Comparison of ENCODE assay signal across 19 mouse cellular contexts in genomic region chr5:36677907-36678306, GRCm38 (mm10). TPM values are rescaled to one million over a fixed set of nuclear protein-coding genes. Genes with fewer than 3 reads are reported as not detected.
DNase-seq lines count a peak whose midpoint lies in the region; ATAC-seq and TF ChIP-seq lines count a peak whose summit lies in the region.
"Had no signal": no experiment of that assay in that cellular context is flagged by ENCODE, and none has a peak within 500 bp of the region (broad histone marks: within the 10 kb centered on the region; RNA-seq: fewer than 3 reads in every experiment).

No protein-coding gene starts in this region.

- no peak for DNase-seq in kidney, adult 8-10 months
- DNase-seq in MEL (ENCODE audit: low read depth, low spot score) = peak; percentile 62
- DNase-seq in liver, embryonic 14.5 days (ENCODE audit: low read depth in 3 of 3, low spot score in 3 of 3) = no peak
- no peak for DNase-seq in frontal cortex, postnatal 10 days (ENCODE audit: low spot score in 2 of 2)
- DNase-seq: adrenal gland, adult 8-10 months; adrenal gland, postnatal 36 days; cerebellum, adult 2 months; cerebellum, postnatal 10 days; gastrocnemius, adult 2 months; gastrocnemius, postnatal 25 days; heart, adult 18-20 months had no signal

- peaks cover 33% of the 10 kb centered on the region for H3K4me1 ChIP-seq in kidney, embryonic 15.5 days
- peaks cover 27 to 29% of the 10 kb centered on the region in 2 experiments for H3K4me1 ChIP-seq in MEL (ENCODE audit: control insufficient read depth in 1 of 2, insufficient read depth in 2 of 2, low read length in 2 of 2)
- H3K4me1 ChIP-seq in liver, embryonic 14.5 days (replicated peaks; ENCODE audit: control insufficient read depth in 2 of 2, insufficient read depth in 2 of 2, low read length in 1 of 2) = peaks cover 20 to 33% of the 10 kb centered on the region in 2 experiments
- 0 out of 2 replicates have a peak, but pooled peaks cover 3% of the 10 kb centered on the region for H3K4me1 ChIP-seq in forebrain, embryonic 13.5 days
- H3K4me1 ChIP-seq: embryonic facial prominence, embryonic 15.5 days had no signal

- ATAC-seq in kidney, embryonic 15.5 days (replicated peaks; ENCODE audit: low FRiP score) = no peak
- peak; percentile 37 for ATAC-seq in liver, embryonic 14.5 days (ENCODE audit: insufficient read depth)
- peak; percentile 63 for ATAC-seq in megakaryocyte-erythroid progenitor cell, adult 5-6 weeks (replicated peaks; ENCODE audit: low FRiP score, low TSS enrichment, poor library complexity, severe bottlenecking)
- no peak for ATAC-seq in forebrain, embryonic 13.5 days
- ATAC-seq: forebrain, embryonic 16.5 days had no signal

- no peak overlapping the region for H3K4me3 ChIP-seq in kidney, embryonic 15.5 days (replicated peaks)
- no peak overlapping the region for H3K4me3 ChIP-seq in MEL (ENCODE audit: control insufficient read depth in 1 of 2, insufficient read depth in 1 of 2, low read depth in 2 of 2, low read length in 2 of 2)
- no peak overlapping the region for H3K4me3 ChIP-seq in liver, embryonic 14.5 days (ENCODE audit: insufficient read depth in 1 of 2, low read depth in 2 of 2, low read length in 2 of 2)
- no peak overlapping the region for H3K4me3 ChIP-seq in forebrain, embryonic 13.5 days
- H3K4me3 ChIP-seq: embryonic facial prominence, embryonic 15.5 days; gastrocnemius, adult 2 months; hindbrain, embryonic 10.5 days had no signal

- WGBS in kidney, embryonic 15.5 days = 81% methylated on average over 5 of the region's 5 CpGs
- WGBS in liver, embryonic 14.5 days (ENCODE audit: insufficient replicate concordance) = 42% methylated on average over 5 of the region's 5 CpGs
- WGBS in forebrain, embryonic 13.5 days = 94% methylated on average over 5 of the region's 5 CpGs

- peaks cover 46% of the 10 kb centered on the region for H3K79me2 ChIP-seq in MEL (ENCODE audit: control insufficient read depth, insufficient read depth, low read length, poor library complexity)

- H3K9me3 ChIP-seq in kidney, embryonic 15.5 days (replicated peaks) = no peaks in the 10 kb centered on the region
- no peaks in the 10 kb centered on the region for H3K9me3 ChIP-seq in MEL (replicated peaks; ENCODE audit: insufficient read depth, low read length)
- no peaks in the 10 kb centered on the region for H3K9me3 ChIP-seq in liver, embryonic 14.5 days (ENCODE audit: control insufficient read depth, low read length)
- no peaks in the 10 kb centered on the region for H3K9me3 ChIP-seq in forebrain, embryonic 13.5 days (replicated peaks)
- H3K9me3 ChIP-seq: embryonic facial prominence, embryonic 15.5 days; hindbrain, embryonic 10.5 days had no signal

- TF ChIP-seq CTCF in MEL (IDR thresholded peaks at IDR 0.05 in 2 of 3, conservative IDR thresholded peaks at IDR 0.05 in 1 of 3; ENCODE audit: control insufficient read depth in 1 of 3, insufficient read depth in 1 of 3, low read depth in 2 of 3, low read length in 3 of 3, poor library complexity in 1 of 3, severe bottlenecking in 1 of 3) = no peak
- no peak for TF ChIP-seq CTCF in liver, embryonic 14.5 days (IDR thresholded peaks at IDR 0.05; ENCODE audit: low read depth)

- H3K4me2 ChIP-seq in kidney, embryonic 15.5 days = no peak overlapping the region
- H3K4me2 ChIP-seq in liver, embryonic 14.5 days (ENCODE audit: low read depth) = no peak overlapping the region
- H3K4me2 ChIP-seq in forebrain, embryonic 13.5 days = no peak overlapping the region
- H3K4me2 ChIP-seq: embryonic facial prominence, embryonic 15.5 days; heart, embryonic 11.5 days; hindbrain, embryonic 14.5 days had no signal

- no peak overlapping the region for H3K9ac ChIP-seq in kidney, embryonic 15.5 days
- no peak overlapping the region for H3K9ac ChIP-seq in MEL (ENCODE audit: control insufficient read depth, low read depth, low read length, poor library complexity, severe bottlenecking)
- no peak overlapping the region for H3K9ac ChIP-seq in liver, embryonic 14.5 days (replicated peaks)
- H3K9ac ChIP-seq in forebrain, embryonic 13.5 days = no peak overlapping the region
- H3K9ac ChIP-seq: embryonic facial prominence, embryonic 15.5 days; hindbrain, embryonic 14.5 days had no signal

- H3K27me3 ChIP-seq in kidney, embryonic 15.5 days = no peaks in the 10 kb centered on the region
- H3K27me3 ChIP-seq in MEL (ENCODE audit: control insufficient read depth in 1 of 2, insufficient read depth in 2 of 2, low read length in 2 of 2) = no peaks in the 10 kb centered on the region
- no peaks in the 10 kb centered on the region for H3K27me3 ChIP-seq in liver, embryonic 14.5 days (ENCODE audit: control insufficient read depth, insufficient read depth, low read length)
- H3K27me3 ChIP-seq in forebrain, embryonic 13.5 days = no peaks in the 10 kb centered on the region
- H3K27me3 ChIP-seq: embryonic facial prominence, embryonic 15.5 days had no signal

- no peak for TF ChIP-seq RAD21 in MEL (IDR thresholded peaks at IDR 0.05; ENCODE audit: low read depth, low read length)

- TF ChIP-seq EP300 in MEL (IDR thresholded peaks at IDR 0.05; ENCODE audit: low read depth in 1 of 2, low read length in 2 of 2) = peak; percentile 29 to 62; a peak in 2 of 4 replicates
- TF ChIP-seq EP300 in liver, embryonic 14.5 days (IDR thresholded peaks at IDR 0.05; ENCODE audit: low read depth) = no peak

- no peaks in the 10 kb centered on the region for H3K36me3 ChIP-seq in kidney, embryonic 15.5 days
- peaks cover 2 to 52% of the 10 kb centered on the region in 2 experiments; a peak in 3 of 4 replicates for H3K36me3 ChIP-seq in MEL (ENCODE audit: control insufficient read depth in 1 of 2, insufficient read depth in 2 of 2, low read length in 2 of 2)
- no peaks in the 10 kb centered on the region for H3K36me3 ChIP-seq in liver, embryonic 14.5 days (replicated peaks; ENCODE audit: control insufficient read depth, insufficient read depth, low read depth)
- H3K36me3 ChIP-seq in forebrain, embryonic 13.5 days (ENCODE audit: poor library complexity, severe bottlenecking) = no peaks in the 10 kb centered on the region
- H3K36me3 ChIP-seq: embryonic facial prominence, embryonic 15.5 days had no signal

- 0 out of 2 replicates have a peak overlapping the region, but pooled peaks have one; percentile 69 for H3K27ac ChIP-seq in kidney, embryonic 15.5 days
- no peak overlapping the region for H3K27ac ChIP-seq in MEL (ENCODE audit: control insufficient read depth, low read depth, low read length)
- H3K27ac ChIP-seq in liver, embryonic 14.5 days = peak overlapping the region; percentile 6; the same call in 1 of the 2 replicates
- H3K27ac ChIP-seq in forebrain, embryonic 13.5 days = no peak overlapping the region
- H3K27ac ChIP-seq: embryonic facial prominence, embryonic 15.5 days; hindbrain, embryonic 10.5 days; hindbrain, embryonic 14.5 days had no signal

- no peak for TF ChIP-seq POLR2A in MEL (IDR thresholded peaks at IDR 0.05; ENCODE audit: control insufficient read depth in 1 of 2, insufficient read depth in 1 of 2, low read depth in 1 of 2, low read length in 2 of 2, poor library complexity in 1 of 2)

TF ChIP-seq in MEL, 35 proteins besides CTCF, POLR2A, EP300 and RAD21:
- TF ChIP-seq TBP (IDR thresholded peaks at IDR 0.05; ENCODE audit: low read depth, low read length) (no peak), ETS1 (IDR thresholded peaks at IDR 0.05; ENCODE audit: low read depth, low read length) (peak; percentile 42; the same call in 1 of the 2 replicates), GATA1 (IDR thresholded peaks at IDR 0.05; ENCODE audit: low read depth, low read length) (no peak; the same call in 1 of the 2 replicates), KAT2A (conservative IDR thresholded peaks at IDR 0.05; ENCODE audit: low read depth, low read length) (no peak), SIN3A (IDR thresholded peaks at IDR 0.05; ENCODE audit: low read length) (no peak), TAL1 (IDR thresholded peaks at IDR 0.05; ENCODE audit: low read length) (peak; percentile 37; the same call in 1 of the 2 replicates), MAZ (IDR thresholded peaks at IDR 0.05; ENCODE audit: low read depth, low read length) (no peak), RCOR1 (IDR thresholded peaks at IDR 0.05; ENCODE audit: low read depth, low read length) (peak; percentile 24), TCF12 (IDR thresholded peaks at IDR 0.05; ENCODE audit: low read depth, low read length) (peak; percentile 51; the same call in 1 of the 2 replicates), CHD1 (IDR thresholded peaks at IDR 0.05; ENCODE audit: low read depth, low read length) (no peak), MYC (IDR thresholded peaks at IDR 0.05; ENCODE audit: low read depth, low read length) (no peak), HCFC1 (IDR thresholded peaks at IDR 0.05; ENCODE audit: low read depth, low read length) (no peak), MAX (IDR thresholded peaks at IDR 0.05; ENCODE audit: low read length) (peak; percentile 36; the same call in 1 of the 2 replicates)

RNA-seq across cellular contexts. Expression of gene D5Ertd579e, which starts 17.9 kb away (rescaled TPM):
- 19.7 and 21.6 TPM in 2 replicates for polyA plus RNA-seq in kidney, embryonic 15.5 days (2015; fragmentation: Nextera tagmentation; extraction: Ambion mirVana)
- 15.9 and 18.9 TPM in 2 replicates for total RNA-seq in MEL (2012; rRNA removed)
- polyA plus RNA-seq in MEL (2012; ENCODE audit: insufficient read depth in 1 of 2, insufficient read length in 2 of 2, low read depth in 1 of 2, low replicate concordance in 2 of 2, missing spikeins in 1 of 2) = 10 to 100 TPM in 1 of 2 experiments, not detected in 1; 31.1 TPM
- 13.9 and 16.2 TPM in 2 replicates for polyA plus RNA-seq in liver, embryonic 14.5 days (2012; rRNA removed)
- 22.7 and 24.1 TPM in 2 replicates for polyA plus RNA-seq in liver, embryonic 14.5 days (2014; fragmentation: Nextera tagmentation; extraction: Ambion mirVana)
- 21.0 and 24.0 TPM in 2 replicates for total RNA-seq in megakaryocyte-erythroid progenitor cell, adult 5-6 weeks (2014; fragmentation: Nextera tagmentation)
- 25.7 and 44.6 TPM in 2 replicates for total RNA-seq in megakaryocyte-erythroid progenitor cell, adult 5-6 weeks (2017)
- polyA plus RNA-seq in forebrain, embryonic 13.5 days (2015; fragmentation: Nextera tagmentation; extraction: Ambion mirVana) = 27.4 and 34.3 TPM in 2 replicates

Comparison
In these comparisons a context has a peak if more than half of its experiments do, and no peak if none do; other contexts are left out.
1. ATAC-seq: peak in liver, embryonic 14.5 days (single experiment) and megakaryocyte-erythroid progenitor cell, adult 5-6 weeks (single experiment); none in kidney, embryonic 15.5 days (single experiment) and forebrain, embryonic 13.5 days (single experiment).
2. H3K27ac ChIP-seq: peak in kidney, embryonic 15.5 days (single experiment) and liver, embryonic 14.5 days (single experiment); none in MEL (single experiment) and forebrain, embryonic 13.5 days (single experiment).